ENCODE assay signal across 8 mouse cellular contexts in genomic region chr16:29666991-29667701, GRCm38 (mm10).
A peak's percentile ranks its signal among the peaks of the same experiment; 100 is the strongest.
DNase-seq lines count a peak whose midpoint lies in the region; ATAC-seq and TF ChIP-seq lines count a peak whose summit lies in the region.

No protein-coding gene starts in this region.

- H3K9me3 ChIP-seq in embryonic facial prominence, embryonic 15.5 days (replicated peaks), result no peaks in the 10 kb centered on the region
- no peaks in the 10 kb centered on the region for H3K9me3 ChIP-seq in hindbrain, postnatal 0 days (ENCODE audit: low read length)
- H3K9me3 ChIP-seq in neural tube, embryonic 13.5 days, result no peaks in the 10 kb centered on the region
- H3K9me3 ChIP-seq in stomach, postnatal 0 days (ENCODE audit: control insufficient read depth, low read length), result no peaks in the 10 kb centered on the region

- TF ChIP-seq CTCF in hindbrain, postnatal 0 days (IDR thresholded peaks at IDR 0.05; ENCODE audit: low read depth), result no peak
- no peak for TF ChIP-seq CTCF in stomach, postnatal 0 days (IDR thresholded peaks at IDR 0.05; ENCODE audit: low read depth)

- no peaks in the 10 kb centered on the region for H3K36me3 ChIP-seq in embryonic facial prominence, embryonic 15.5 days
- H3K36me3 ChIP-seq in hindbrain, postnatal 0 days (ENCODE audit: insufficient read depth, low read length), result no peaks in the 10 kb centered on the region
- no peaks in the 10 kb centered on the region for H3K36me3 ChIP-seq in neural tube, embryonic 13.5 days
- no peaks in the 10 kb centered on the region for H3K36me3 ChIP-seq in stomach, postnatal 0 days (ENCODE audit: control insufficient read depth, insufficient read depth, low read length)

- H3K4me1 ChIP-seq in embryonic facial prominence, embryonic 15.5 days, result peaks cover 10% of the 10 kb centered on the region
- H3K4me1 ChIP-seq in hindbrain, postnatal 0 days (ENCODE audit: insufficient read depth, low read length), result peaks cover 5% of the 10 kb centered on the region; the same call in 1 of the 2 replicates
- peaks cover 10% of the 10 kb centered on the region for H3K4me1 ChIP-seq in neural tube, embryonic 13.5 days (replicated peaks)
- no peaks in the 10 kb centered on the region for H3K4me1 ChIP-seq in stomach, postnatal 0 days (replicated peaks; ENCODE audit: control insufficient read depth, insufficient read depth)

- no peak overlapping the region for H3K27ac ChIP-seq in embryonic facial prominence, embryonic 15.5 days (replicated peaks)
- no peak overlapping the region for H3K27ac ChIP-seq in hindbrain, postnatal 0 days
- no peak overlapping the region for H3K27ac ChIP-seq in neural tube, embryonic 13.5 days (replicated peaks)
- H3K27ac ChIP-seq in stomach, postnatal 0 days (replicated peaks), result no peak overlapping the region

- no peak overlapping the region for H3K9ac ChIP-seq in embryonic facial prominence, embryonic 15.5 days
- no peak overlapping the region for H3K9ac ChIP-seq in hindbrain, postnatal 0 days (replicated peaks; ENCODE audit: low read length)
- H3K9ac ChIP-seq in neural tube, embryonic 13.5 days, result no peak overlapping the region
- no peak overlapping the region for H3K9ac ChIP-seq in stomach, postnatal 0 days (ENCODE audit: low read length)

- no peak for TF ChIP-seq EP300 in stomach, postnatal 0 days (optimal IDR thresholded peaks at IDR 0.05)

- peak; percentile 78 for DNase-seq in heart, adult 11 months
- DNase-seq in heart, postnatal 10 days, result no peak
- DNase-seq in hindbrain, postnatal 0 days (ENCODE audit: low spot score), result peak; percentile 20
- no peak for DNase-seq in stomach, postnatal 0 days (ENCODE audit: low spot score)
- no peak for DNase-seq in layer of hippocampus, postnatal 10 days (ENCODE audit: low spot score in 2 of 2)
- DNase-seq in c-Kit-positive CD71-positive TER-119-positive erythroid progenitor cells, embryonic 14.5 days (ENCODE audit: low spot score), result no peak

- intact Hi-C loops in heart, postnatal 10 days (cut with DNase I), result no loop called here

- ATAC-seq in embryonic facial prominence, embryonic 15.5 days (ENCODE audit: insufficient number of reproducible peaks, low FRiP score, low TSS enrichment, low read depth), result 0 out of 2 replicates have a peak, but pooled peaks have one; percentile 51
- ATAC-seq in hindbrain, postnatal 0 days, result 0 out of 2 replicates have a peak, but pooled peaks have one; percentile 29
- no peak; the same call in 1 of the 2 replicates for ATAC-seq in neural tube, embryonic 13.5 days (ENCODE audit: low read depth)
- ATAC-seq in stomach, postnatal 0 days (ENCODE audit: low FRiP score, low TSS enrichment), result no peak

- 16% methylated on average over 17 of the region's 17 CpGs for WGBS in embryonic facial prominence, embryonic 15.5 days
- 13% methylated on average over 17 of the region's 17 CpGs for WGBS in hindbrain, postnatal 0 days
- WGBS in neural tube, embryonic 13.5 days, result 6% methylated on average over 17 of the region's 17 CpGs
- 46% methylated on average over 17 of the region's 17 CpGs for WGBS in stomach, postnatal 0 days

- H3K4me3 ChIP-seq in embryonic facial prominence, embryonic 15.5 days (replicated peaks), result no peak overlapping the region
- no peak overlapping the region for H3K4me3 ChIP-seq in hindbrain, postnatal 0 days (ENCODE audit: low read length)
- no peak overlapping the region for H3K4me3 ChIP-seq in neural tube, embryonic 13.5 days
- no peak overlapping the region for H3K4me3 ChIP-seq in stomach, postnatal 0 days (ENCODE audit: low read depth, low read length)

- H3K4me2 ChIP-seq in embryonic facial prominence, embryonic 15.5 days (replicated peaks), result no peak overlapping the region
- H3K4me2 ChIP-seq in hindbrain, postnatal 0 days (ENCODE audit: low read depth, low read length), result no peak overlapping the region
- 0 out of 2 replicates have a peak overlapping the region, but pooled peaks have one; percentile 6 for H3K4me2 ChIP-seq in neural tube, embryonic 13.5 days
- no peak overlapping the region for H3K4me2 ChIP-seq in stomach, postnatal 0 days (replicated peaks; ENCODE audit: low read depth)

- no peaks in the 10 kb centered on the region for H3K27me3 ChIP-seq in embryonic facial prominence, embryonic 15.5 days
- H3K27me3 ChIP-seq in hindbrain, postnatal 0 days (ENCODE audit: insufficient read depth, low read length), result 0 out of 2 replicates have a peak, but pooled peaks cover 8% of the 10 kb centered on the region
- H3K27me3 ChIP-seq in neural tube, embryonic 13.5 days, result peaks cover 87% of the 10 kb centered on the region
- H3K27me3 ChIP-seq in stomach, postnatal 0 days (ENCODE audit: control insufficient read depth, insufficient read depth, low read length), result no peaks in the 10 kb centered on the region

Comparison
In these comparisons a context has a peak if more than half of its experiments do, and no peak if none do; other contexts are left out.
1. DNase-seq: peak in heart, adult 11 months (single experiment) and hindbrain, postnatal 0 days (single experiment); none in heart, postnatal 10 days (0 of 2), stomach, postnatal 0 days (single experiment), layer of hippocampus, postnatal 10 days (0 of 2) and c-Kit-positive CD71-positive TER-119-positive erythroid progenitor cells, embryonic 14.5 days (single experiment).
2. ATAC-seq: peak in embryonic facial prominence, embryonic 15.5 days (single experiment) and hindbrain, postnatal 0 days (single experiment); none in neural tube, embryonic 13.5 days (single experiment) and stomach, postnatal 0 days (single experiment).